9 mouse cellular contexts compared by ENCODE assay signal in genomic region chr11:87805448-87805847, GRCm38 (mm10). TPM values are rescaled to one million over a fixed set of nuclear protein-coding genes. Genes with fewer than 3 reads are reported as not detected.
DNase-seq lines count a peak whose midpoint lies in the region; ATAC-seq and TF ChIP-seq lines count a peak whose summit lies in the region.
"Had no signal": no experiment of that assay in that cellular context is flagged by ENCODE, and none has a peak within 500 bp of the region (broad histone marks: within the 10 kb centered on the region; RNA-seq: fewer than 3 reads in every experiment).

No protein-coding gene starts in this region.

- TF ChIP-seq CTCF in midbrain, postnatal 0 days (IDR thresholded peaks at IDR 0.05), result peak; percentile 47

- no peaks in the 10 kb centered on the region for H3K36me3 ChIP-seq in midbrain, postnatal 0 days (ENCODE audit: insufficient read depth, low read length)
- H3K36me3 ChIP-seq in midbrain, embryonic 14.5 days (ENCODE audit: control insufficient read depth, insufficient read depth, low read length), result no peaks in the 10 kb centered on the region

- no peaks in the 10 kb centered on the region for H3K9me3 ChIP-seq in midbrain, postnatal 0 days (ENCODE audit: low read length)
- no peaks in the 10 kb centered on the region for H3K9me3 ChIP-seq in midbrain, embryonic 14.5 days (ENCODE audit: control insufficient read depth, low read length)

- H3K9ac ChIP-seq in midbrain, postnatal 0 days (replicated peaks; ENCODE audit: low read length, poor library complexity, severe bottlenecking), result no peak overlapping the region
- H3K9ac ChIP-seq in midbrain, embryonic 14.5 days (replicated peaks; ENCODE audit: low read length), result no peak overlapping the region

- no peak overlapping the region for H3K4me3 ChIP-seq in midbrain, postnatal 0 days (ENCODE audit: low read depth, low read length)
- no peak overlapping the region for H3K4me3 ChIP-seq in midbrain, embryonic 14.5 days (replicated peaks; ENCODE audit: low read depth, low read length)
- H3K4me3 ChIP-seq: myocyte had no signal

- DNase-seq in CD4-positive, CD25-positive, alpha-beta regulatory T cell, adult 2 months (ENCODE audit: low read depth, low spot score), result peak; percentile 73
- DNase-seq in midbrain, postnatal 0 days (ENCODE audit: low spot score), result no peak
- DNase-seq in midbrain, embryonic 14.5 days, result no peak
- peak; percentile 73 for DNase-seq in induced T-regulatory cell, adult 2 months (ENCODE audit: low read depth)
- DNase-seq in thymus, postnatal 14 days, result peak; percentile 51
- no peak for DNase-seq in yolk sac, embryonic 10.5 days (ENCODE audit: low spot score)
- no peak for DNase-seq in neural tube, embryonic 10.5 days (ENCODE audit: extremely low spot score, low spot score)

- 73% methylated on average over 1 of the region's 1 CpGs for WGBS in midbrain, postnatal 0 days
- 59% methylated on average over 1 of the region's 1 CpGs for WGBS in midbrain, embryonic 14.5 days

- H3K27ac ChIP-seq in midbrain, postnatal 0 days (ENCODE audit: low read depth, low read length), result no peak overlapping the region
- no peak overlapping the region for H3K27ac ChIP-seq in midbrain, embryonic 14.5 days (replicated peaks; ENCODE audit: low read depth, low read length)

- no peaks in the 10 kb centered on the region for H3K27me3 ChIP-seq in midbrain, postnatal 0 days (ENCODE audit: insufficient read depth, low read length)
- H3K27me3 ChIP-seq in midbrain, embryonic 14.5 days (ENCODE audit: control insufficient read depth, insufficient read depth, low read length), result no peaks in the 10 kb centered on the region

- no peak overlapping the region for H3K4me2 ChIP-seq in midbrain, postnatal 0 days (ENCODE audit: low read depth, low read length, poor library complexity, severe bottlenecking)
- no peak overlapping the region for H3K4me2 ChIP-seq in midbrain, embryonic 14.5 days (ENCODE audit: low read length)

- ATAC-seq in CD4-positive, CD25-positive, alpha-beta regulatory T cell, adult 4 months, result no peak
- no peak for ATAC-seq in midbrain, postnatal 0 days (ENCODE audit: low FRiP score)
- ATAC-seq in midbrain, embryonic 14.5 days (ENCODE audit: low FRiP score, low TSS enrichment), result no peak

- no peaks in the 10 kb centered on the region for H3K4me1 ChIP-seq in midbrain, postnatal 0 days (ENCODE audit: insufficient read depth, low read length)
- H3K4me1 ChIP-seq in midbrain, embryonic 14.5 days (ENCODE audit: control insufficient read depth, insufficient read depth, low read length), result no peaks in the 10 kb centered on the region

RNA-seq across cellular contexts. Expression of gene Mpo, which starts 12.1 kb away (rescaled TPM):
- not detected for polyA plus RNA-seq in CD4-positive, CD25-positive, alpha-beta regulatory T cell, adult 4 months (2017; shearing (Covaris generic))
- total RNA-seq in midbrain, postnatal 0 days (2014; rRNA removed), result 0.19 TPM in 1 of 2 replicates, not detected in the other
- polyA plus RNA-seq in midbrain, postnatal 0 days (2015; fragmentation: Nextera tagmentation; extraction: Ambion mirVana), result 0.20 TPM in 1 of 2 replicates, not detected in the other
- 0.47 TPM in 1 of 2 replicates, not detected in the other for polyA plus RNA-seq in midbrain, embryonic 14.5 days (2014; fragmentation: Nextera tagmentation; extraction: Ambion mirVana)
- polyA plus RNA-seq: myocyte had no signal

RNA-seq across cellular contexts. Expression of gene Lpo, which starts 22.6 kb away (rescaled TPM):
- polyA plus RNA-seq in CD4-positive, CD25-positive, alpha-beta regulatory T cell, adult 4 months (2017; shearing (Covaris generic)), result not detected
- total RNA-seq in midbrain, postnatal 0 days (2014; rRNA removed), result 1.5 and 2.5 TPM in 2 replicates
- 3.8 and 4.0 TPM in 2 replicates for polyA plus RNA-seq in midbrain, postnatal 0 days (2015; fragmentation: Nextera tagmentation; extraction: Ambion mirVana)
- polyA plus RNA-seq in midbrain, embryonic 14.5 days (2014; fragmentation: Nextera tagmentation; extraction: Ambion mirVana), result 1.3 and 1.7 TPM in 2 replicates
- polyA plus RNA-seq: myocyte had no signal

RNA-seq across cellular contexts. Expression of gene Tspoap1, which starts 45.1 kb away (rescaled TPM):
- 1 to 10 TPM; 3.1 to 3.7 TPM for polyA plus RNA-seq in CD4-positive, CD25-positive, alpha-beta regulatory T cell, adult 4 months (2017; shearing (Covaris generic))
- 206 and 215 TPM in 2 replicates for total RNA-seq in midbrain, postnatal 0 days (2014; rRNA removed)
- polyA plus RNA-seq in midbrain, postnatal 0 days (2015; fragmentation: Nextera tagmentation; extraction: Ambion mirVana), result 47.3 and 57.8 TPM in 2 replicates
- polyA plus RNA-seq in midbrain, embryonic 14.5 days (2014; fragmentation: Nextera tagmentation; extraction: Ambion mirVana), result 54.5 and 63.4 TPM in 2 replicates

RNA-seq across cellular contexts. Expression of gene Mks1, which starts 47.6 kb away (rescaled TPM):
- 1 to 10 TPM; 5.1 to 9.9 TPM for polyA plus RNA-seq in CD4-positive, CD25-positive, alpha-beta regulatory T cell, adult 4 months (2017; shearing (Covaris generic))
- 9.1 and 16.0 TPM in 2 replicates for total RNA-seq in midbrain, postnatal 0 days (2014; rRNA removed)
- 8.5 and 10.5 TPM in 2 replicates for polyA plus RNA-seq in midbrain, postnatal 0 days (2015; fragmentation: Nextera tagmentation; extraction: Ambion mirVana)
- polyA plus RNA-seq in midbrain, embryonic 14.5 days (2014; fragmentation: Nextera tagmentation; extraction: Ambion mirVana), result 9.8 and 12.6 TPM in 2 replicates

Comparison
In these comparisons a context has a peak if more than half of its experiments do, and no peak if none do; other contexts are left out.
1. DNase-seq: peak in CD4-positive, CD25-positive, alpha-beta regulatory T cell, adult 2 months (single experiment), induced T-regulatory cell, adult 2 months (single experiment) and thymus, postnatal 14 days (single experiment); none in midbrain, postnatal 0 days (single experiment), midbrain, embryonic 14.5 days (single experiment), yolk sac, embryonic 10.5 days (single experiment) and neural tube, embryonic 10.5 days (single experiment).
2. RNA of gene Tspoap1, which starts 45.1 kb away (polyA plus RNA-seq): 47.3 to 57.8 TPM in midbrain, postnatal 0 days and 54.5 to 63.4 TPM in midbrain, embryonic 14.5 days; 3.1 to 3.7 TPM in CD4-positive, CD25-positive, alpha-beta regulatory T cell, adult 4 months; every median in the first group is over 10 times any median in the second.